Mouse (Mus musculus) G1E (cell line): Measurements from ENCODE around the gene Parp11.

Experiments
- CTCF ChIP-seq: IDR thresholded peaks from 2 replicates; pipeline ENCODE4 v1.5.1; 2012; ENCODE audit warnings: low read depth, low read length, inconsistent platforms, mixed read lengths
- GATA1 ChIP-seq: IDR thresholded peaks from 2 replicates; pipeline ENCODE4 v1.6.1; 2012; ENCODE audit warnings: borderline replicate concordance, low read length, inconsistent platforms, mixed read lengths
- TAL1 ChIP-seq: conservative IDR thresholded peaks from 2 replicates; pipeline ENCODE4 v1.6.1; 2012; ENCODE audit warnings: low read depth, low read length, inconsistent platforms, mixed read lengths

- TF ChIP-seq CTCF (no peak), GATA1 (no peak), TAL1 (no peak)
These were observed 10.1 kb downstream of the Parp11 start for GRCm38 (mm10) chr6:127456769-127457168.
